Mouse (Mus musculus) olfactory bulb, adult 2 months (tissue): Measurements from ENCODE around the gene Stmn1.

ENCODE experiments used
- CTCF ChIP-seq: fragments of 200-500 bp; IDR thresholded peaks from 2 replicates; pipeline ENCODE4 v1.5.1; 2012; ENCODE audit warnings: low read depth, mild to moderate bottlenecking, low read length, moderate library complexity; ENCODE audit not compliant: insufficient read depth
- POLR2A ChIP-seq: fragments of 200-500 bp; IDR thresholded peaks from 2 replicates; pipeline ENCODE4 v1.6.1; 2012; ENCODE audit warnings: mild to moderate bottlenecking, low read depth, low read length, moderate library complexity; ENCODE audit not compliant: insufficient read depth

- TF ChIP-seq CTCF (no peak), POLR2A (no peak)
Observed at GRCm38 (mm10) chr4:134421971-134422370, 46.1 kb upstream of the Stmn1 start.
